Mouse (Mus musculus) liver, postnatal 0 days (tissue): Measurements from ENCODE around the gene Arid4b.

Experiments
- CTCF ChIP-seq: sonication (generic); IDR thresholded peaks from 2 replicates; pipeline ENCODE4 v1.5.1; 2016; ENCODE audit warnings: antibody characterized with exemption, low read depth
- EP300 ChIP-seq: IDR thresholded peaks from 2 replicates; pipeline ENCODE4 v1.6.1; 2016; ENCODE audit warnings: antibody characterized with exemption, low read depth, mild to moderate bottlenecking

- no peak for TF ChIP-seq CTCF
- no peak for TF ChIP-seq EP300
Observed at GRCm38 (mm10) chr13:14074371-14074770, 11.3 kb downstream of the Arid4b start.
